Mouse (Mus musculus) forebrain, embryonic 14.5 days (tissue): ENCODE data around the gene Zfp697. TPM values are rescaled to one million over a fixed set of nuclear protein-coding genes. Genes with fewer than 3 reads are reported as not detected.

ENCODE experiments used
- ATAC-seq: fragments of 200-750 bp; cut with Nextera tagmentation; 2 replicates; pipeline ENCODE4 v1.8.0; 2017; ENCODE audit warnings: mild to moderate bottlenecking, moderate library complexity
- DNase-seq: peaks from one replicate; pipeline ENCODE4 v3.0.0-alpha.2; 2015; ENCODE audit warnings: low spot score
- H3K27ac ChIP-seq: fragments of 300-500 bp; sonication (generic); 2 replicates; pipeline ENCODE4 v1.5.1; 2014; ENCODE audit warnings: low read depth, mild to moderate bottlenecking, control low read depth, low read length, moderate library complexity
- H3K27me3 ChIP-seq: fragments of 300-500 bp; sonication (generic); replicated peaks from 2 replicates; pipeline ENCODE4 v1.6.1; 2014; ENCODE audit warnings: low read length, control low read depth, mixed read lengths; ENCODE audit not compliant: control insufficient read depth, insufficient read depth
- H3K36me3 ChIP-seq: fragments of 300-500 bp; sonication (generic); 2 replicates; pipeline ENCODE4 v1.6.1; 2014; ENCODE audit warnings: low read length, control low read depth; ENCODE audit not compliant: control insufficient read depth, insufficient read depth
- H3K4me1 ChIP-seq: fragments of 300-500 bp; sonication (generic); 2 replicates; pipeline ENCODE4 v1.6.1; 2014; ENCODE audit warnings: antibody characterized with exemption, low read length, control low read depth; ENCODE audit not compliant: control insufficient read depth, insufficient read depth
- H3K4me2 ChIP-seq: fragments of 300-500 bp; sonication (generic); 2 replicates; pipeline ENCODE4 v1.6.1; 2014; ENCODE audit warnings: mild to moderate bottlenecking, control low read depth, low read length
- H3K4me3 ChIP-seq: fragments of 300-500 bp; sonication (generic); 2 replicates; pipeline ENCODE4 v1.5.1; 2014; ENCODE audit warnings: low read depth, low read length, control low read depth
- H3K9ac ChIP-seq: fragments of 300-500 bp; sonication (generic); 2 replicates; pipeline ENCODE4 v1.6.1; 2014; ENCODE audit warnings: mild to moderate bottlenecking, low read length, control low read depth, moderate library complexity
- H3K9me3 ChIP-seq: fragments of 300-500 bp; sonication (generic); replicated peaks from 2 replicates; pipeline ENCODE4 v1.6.1; 2016; ENCODE audit warnings: low read length, control low read depth, mixed read lengths; ENCODE audit not compliant: control insufficient read depth
- WGBS: fragments of 180-500 bp; shearing (Covaris S2); extraction: QIAGEN DNeasy Blood & Tissue Kit; methylation state at CpG from one replicate; pipeline ENCODE4 v1.1.7; 2014; 5-methylcytosine and 5-hydroxymethylcytosine counted together
- polyA plus RNA-seq: library from polyadenylated mRNA; unstranded; fragments of >200 nt; fragmentation: Nextera tagmentation; extraction: Ambion mirVana; gene quantifications from 2 replicates; pipeline ENCODE4 v1.2.1, GENCODE M21; 2014

Zfp697 gene
- polyA plus RNA-seq, 1 experiment from 2014 or later, result 16.0 TPM

GRCm38 (mm10) chr3:98756836-98757235, 374.6 kb downstream of the Zfp697 start:
- no peak overlapping the region for H3K9ac ChIP-seq
- H3K4me2 ChIP-seq, result no peak overlapping the region
- DNase-seq (no peak), ATAC-seq (no peak)
- H3K36me3 ChIP-seq, result no peaks in the 10 kb centered on the region
- no peak overlapping the region for H3K27ac ChIP-seq
- no peaks in the 10 kb centered on the region for H3K4me1 ChIP-seq
- H3K4me3 ChIP-seq, result no peak overlapping the region
- H3K27me3 ChIP-seq, result no peaks in the 10 kb centered on the region
- H3K9me3 ChIP-seq, result no peaks in the 10 kb centered on the region
- 88% methylated on average over 3 of the region's 3 CpGs for WGBS

GRCm38 (mm10) chr3:98764155-98764554, 381.9 kb downstream of the Zfp697 start:
- H3K9me3 ChIP-seq, result no peaks in the 10 kb centered on the region
- H3K36me3 ChIP-seq, result no peaks in the 10 kb centered on the region
- no peaks in the 10 kb centered on the region for H3K27me3 ChIP-seq
- no peak overlapping the region for H3K27ac ChIP-seq
- ATAC-seq, result no peak
- H3K4me3 ChIP-seq, result no peak overlapping the region
- H3K9ac ChIP-seq, result no peak overlapping the region
- H3K4me2 ChIP-seq, result no peak overlapping the region
- no peaks in the 10 kb centered on the region for H3K4me1 ChIP-seq
- DNase-seq, result no peak

- H3K4me1 ChIP-seq, result no peaks in the 10 kb centered on the region
- no peak overlapping the region for H3K4me3 ChIP-seq
- H3K36me3 ChIP-seq, result no peaks in the 10 kb centered on the region
- no peak overlapping the region for H3K27ac ChIP-seq
- H3K27me3 ChIP-seq, result no peaks in the 10 kb centered on the region
- ATAC-seq, result no peak
- no peak overlapping the region for H3K4me2 ChIP-seq
- no peaks in the 10 kb centered on the region for H3K9me3 ChIP-seq
- DNase-seq, result no peak
- H3K9ac ChIP-seq, result no peak overlapping the region
Observed at GRCm38 (mm10) chr3:98780921-98781320, 398.7 kb downstream of the Zfp697 start.

GRCm38 (mm10) chr3:98782181-98782868, 400.1 kb downstream of the Zfp697 start:
- ATAC-seq (no peak), DNase-seq (no peak)
- Histone ChIP-seq H3K36me3 (no peaks in the 10 kb centered on the region), H3K4me2 (no peak overlapping the region), H3K9ac (no peak overlapping the region), H3K9me3 (no peaks in the 10 kb centered on the region), H3K4me1 (no peaks in the 10 kb centered on the region), H3K27me3 (no peaks in the 10 kb centered on the region), H3K27ac (no peak overlapping the region), H3K4me3 (no peak overlapping the region)

- Histone ChIP-seq H3K27ac (no peak overlapping the region), H3K9ac (no peak overlapping the region), H3K4me2 (no peak overlapping the region), H3K27me3 (no peaks in the 10 kb centered on the region), H3K9me3 (no peaks in the 10 kb centered on the region), H3K36me3 (no peaks in the 10 kb centered on the region), H3K4me1 (no peaks in the 10 kb centered on the region), H3K4me3 (no peak overlapping the region)
- no peak for DNase-seq
- ATAC-seq, result no peak
- 81% methylated on average over 2 of the region's 2 CpGs for WGBS
Observed at GRCm38 (mm10) chr3:98786551-98786950, 404.3 kb downstream of the Zfp697 start.

Other genes with a start within 250 kb of the Zfp697 start
- not detected in 2 replicates for gene Adam30, start 221.8 kb upstream of the Zfp697 start, polyA plus RNA-seq
- not detected in 2 replicates for gene Reg4, start 160.3 kb upstream of the Zfp697 start, polyA plus RNA-seq
- gene Hmgcs2, start 102.0 kb upstream of the Zfp697 start, polyA plus RNA-seq, result 10.2 and 14.7 TPM in 2 replicates
- 215 and 245 TPM in 2 replicates for gene Phgdh, start 42.5 kb upstream of the Zfp697 start, polyA plus RNA-seq
- 0.17 TPM in 1 of 2 replicates, not detected in the other for gene Gm4450, start 74.7 kb downstream of the Zfp697 start, polyA plus RNA-seq
- gene Hsd3b4, start 128.1 kb downstream of the Zfp697 start, polyA plus RNA-seq, result not detected in 2 replicates
- gene Gm10681, start 206.3 kb downstream of the Zfp697 start, polyA plus RNA-seq, result not detected in 2 replicates
- gene Hsd3b5, start 247.8 kb downstream of the Zfp697 start, polyA plus RNA-seq, result not detected in 2 replicates